Mouse (Mus musculus): ENCODE measurements around the gene 1110051M20Rik. TPM values are rescaled to one million over a fixed set of nuclear protein-coding genes. Genes with fewer than 3 reads are reported as not detected.

The 1110051M20Rik gene
- polyA plus RNA-seq, 1 experiment from 2014 or later, result 130 TPM

- H3K9ac ChIP-seq, result no peak overlapping the region
- H3K4me1 ChIP-seq (replicated peaks), result peaks cover 12% of the 10 kb centered on the region; the same call in 1 of the 2 replicates
- ATAC-seq (ENCODE audit: low read depth), result no peak
- 0 out of 2 replicates have a peak, but pooled peaks cover 7% of the 10 kb centered on the region for H3K36me3 ChIP-seq
- H3K4me2 ChIP-seq, result no peak overlapping the region
- no peaks in the 10 kb centered on the region for H3K9me3 ChIP-seq
- no peak overlapping the region for H3K4me3 ChIP-seq
- no peaks in the 10 kb centered on the region for H3K27me3 ChIP-seq
- no peak overlapping the region for H3K27ac ChIP-seq (replicated peaks)
- WGBS, result 67% methylated on average over 5 of the region's 5 CpGs
These were observed 135.8 kb downstream of the 1110051M20Rik start for GRCm38 (mm10) chr2:91308680-91309079.

- H3K9ac ChIP-seq, result no peak overlapping the region
- H3K9me3 ChIP-seq, result no peaks in the 10 kb centered on the region
- no peak overlapping the region for H3K4me2 ChIP-seq
- H3K36me3 ChIP-seq, result peaks cover 7% of the 10 kb centered on the region; the same call in 1 of the 2 replicates
- H3K4me3 ChIP-seq, result no peak overlapping the region
- no peaks in the 10 kb centered on the region for H3K4me1 ChIP-seq (replicated peaks)
- no peaks in the 10 kb centered on the region for H3K27me3 ChIP-seq
- ATAC-seq (ENCODE audit: low read depth), result no peak
- H3K27ac ChIP-seq (replicated peaks), result no peak overlapping the region
These were observed 137.9 kb downstream of the 1110051M20Rik start for GRCm38 (mm10) chr2:91306589-91306988.

- no peaks in the 10 kb centered on the region for H3K9me3 ChIP-seq
- no peak for ATAC-seq (ENCODE audit: low read depth)
- 94% methylated on average over 9 of the region's 9 CpGs for WGBS
These were observed 138.6 kb downstream of the 1110051M20Rik start for GRCm38 (mm10) chr2:91305926-91306325.

GRCm38 (mm10) chr2:91302845-91303244 lies 141.7 kb downstream of the 1110051M20Rik start:
- no peak overlapping the region for H3K27ac ChIP-seq (replicated peaks)
- WGBS, result 73% methylated on average over 3 of the region's 3 CpGs
- 0 out of 2 replicates have a peak, but pooled peaks cover 6% of the 10 kb centered on the region for H3K4me1 ChIP-seq (replicated peaks)
- no peak overlapping the region for H3K4me2 ChIP-seq
- H3K27me3 ChIP-seq, result no peaks in the 10 kb centered on the region
- no peaks in the 10 kb centered on the region for H3K9me3 ChIP-seq
- H3K36me3 ChIP-seq, result peaks cover 7% of the 10 kb centered on the region; the same call in 1 of the 2 replicates
- ATAC-seq (ENCODE audit: low read depth), result no peak
- H3K9ac ChIP-seq, result no peak overlapping the region
- no peak overlapping the region for H3K4me3 ChIP-seq

More at GRCm38 (mm10) chr2:91305926-91306325, 138.6 kb downstream of the 1110051M20Rik start:
- Histone ChIP-seq H3K36me3 (peaks cover 7% of the 10 kb centered on the region; the same call in 1 of the 2 replicates), H3K4me2 (no peak overlapping the region), H3K27ac (replicated peaks) (no peak overlapping the region), H3K27me3 (no peaks in the 10 kb centered on the region), H3K4me3 (no peak overlapping the region), H3K4me1 (replicated peaks) (no peaks in the 10 kb centered on the region), H3K9ac (no peak overlapping the region)

GRCm38 (mm10) chr2:91301836-91302235 lies 142.7 kb downstream of the 1110051M20Rik start:
- no peak overlapping the region for H3K9ac ChIP-seq
- H3K36me3 ChIP-seq, result peaks cover 7% of the 10 kb centered on the region; the same call in 1 of the 2 replicates
- H3K27me3 ChIP-seq, result no peaks in the 10 kb centered on the region
- H3K4me1 ChIP-seq (replicated peaks), result 0 out of 2 replicates have a peak, but pooled peaks cover 6% of the 10 kb centered on the region
- no peak overlapping the region for H3K4me3 ChIP-seq
- H3K9me3 ChIP-seq, result no peaks in the 10 kb centered on the region
- no peak for ATAC-seq (ENCODE audit: low read depth)
- no peak overlapping the region for H3K27ac ChIP-seq (replicated peaks)
- WGBS, result 76% methylated on average over 2 of the region's 2 CpGs
- H3K4me2 ChIP-seq, result no peak overlapping the region

- Histone ChIP-seq H3K27me3 (no peaks in the 10 kb centered on the region), H3K4me1 (replicated peaks) (0 out of 2 replicates have a peak, but pooled peaks cover 6% of the 10 kb centered on the region), H3K36me3 (peaks cover 7% of the 10 kb centered on the region; the same call in 1 of the 2 replicates), H3K27ac (replicated peaks) (no peak overlapping the region), H3K4me2 (no peak overlapping the region), H3K4me3 (no peak overlapping the region), H3K9ac (no peak overlapping the region), H3K9me3 (no peaks in the 10 kb centered on the region)
- no peak for ATAC-seq (ENCODE audit: low read depth)
- 94% methylated on average over 2 of the region's 2 CpGs for WGBS
These were observed 143.7 kb downstream of the 1110051M20Rik start for GRCm38 (mm10) chr2:91300784-91301183.

- Histone ChIP-seq H3K9ac (no peak overlapping the region), H3K36me3 (peaks cover 5% of the 10 kb centered on the region; the same call in 1 of the 2 replicates), H3K27me3 (no peaks in the 10 kb centered on the region), H3K9me3 (no peaks in the 10 kb centered on the region), H3K4me2 (no peak overlapping the region), H3K4me3 (no peak overlapping the region), H3K27ac (replicated peaks) (no peak overlapping the region), H3K4me1 (replicated peaks) (0 out of 2 replicates have a peak, but pooled peaks cover 6% of the 10 kb centered on the region)
- no peak; the same call in 1 of the 2 replicates for ATAC-seq (ENCODE audit: low read depth)
- WGBS, result 74% methylated on average over 3 of the region's 3 CpGs
These were observed 145.3 kb downstream of the 1110051M20Rik start for GRCm38 (mm10) chr2:91299156-91299555.

- H3K9ac ChIP-seq, result no peak overlapping the region
- H3K27ac ChIP-seq (replicated peaks), result no peak overlapping the region
- no peak for ATAC-seq (ENCODE audit: low read depth)
- H3K27me3 ChIP-seq, result no peaks in the 10 kb centered on the region
- H3K4me1 ChIP-seq (replicated peaks), result peaks cover 16% of the 10 kb centered on the region; the same call in 1 of the 2 replicates
- 91% methylated on average over 5 of the region's 5 CpGs for WGBS
- 0 out of 2 replicates have a peak, but pooled peaks cover 4% of the 10 kb centered on the region for H3K36me3 ChIP-seq
- no peak overlapping the region for H3K4me3 ChIP-seq
- H3K4me2 ChIP-seq, result no peak overlapping the region
- no peaks in the 10 kb centered on the region for H3K9me3 ChIP-seq
These were observed 148.6 kb downstream of the 1110051M20Rik start for GRCm38 (mm10) chr2:91295895-91296294.

- no peaks in the 10 kb centered on the region for H3K9me3 ChIP-seq
- no peak overlapping the region for H3K4me3 ChIP-seq
- H3K4me2 ChIP-seq, result no peak overlapping the region
- ATAC-seq (ENCODE audit: low read depth), result no peak
- H3K36me3 ChIP-seq, result 0 out of 2 replicates have a peak, but pooled peaks cover 4% of the 10 kb centered on the region
- no peak overlapping the region for H3K27ac ChIP-seq (replicated peaks)
- H3K27me3 ChIP-seq, result no peaks in the 10 kb centered on the region
- peaks cover 15% of the 10 kb centered on the region; the same call in 1 of the 2 replicates for H3K4me1 ChIP-seq (replicated peaks)
- 96% methylated on average over 3 of the region's 3 CpGs for WGBS
- H3K9ac ChIP-seq, result no peak overlapping the region
These were observed 150.3 kb downstream of the 1110051M20Rik start for GRCm38 (mm10) chr2:91294226-91294625.

GRCm38 (mm10) chr2:91291197-91292007 lies 153.1 kb downstream of the 1110051M20Rik start:
- no peak for ATAC-seq (ENCODE audit: low read depth)
- WGBS, result 71% methylated on average over 12 of the region's 12 CpGs
- no peak overlapping the region for H3K9ac ChIP-seq

GRCm38 (mm10) chr2:91287563-91287962 lies 156.9 kb downstream of the 1110051M20Rik start:
- Histone ChIP-seq H3K4me2 (no peak overlapping the region), H3K9me3 (0 out of 2 replicates have a peak, but pooled peaks cover 3% of the 10 kb centered on the region), H3K4me3 (no peak overlapping the region), H3K4me1 (replicated peaks) (peaks cover 21% of the 10 kb centered on the region; the same call in 1 of the 2 replicates), H3K36me3 (peaks cover 9% of the 10 kb centered on the region), H3K9ac (no peak overlapping the region), H3K27me3 (no peaks in the 10 kb centered on the region), H3K27ac (replicated peaks) (no peak overlapping the region)
- ATAC-seq (ENCODE audit: low read depth), result no peak
- WGBS, result 84% methylated on average over 6 of the region's 6 CpGs

More at GRCm38 (mm10) chr2:91291197-91292007, 153.1 kb downstream of the 1110051M20Rik start:
- H3K36me3 ChIP-seq, result peaks cover 13% of the 10 kb centered on the region
- no peak overlapping the region for H3K4me2 ChIP-seq
- no peak overlapping the region for H3K4me3 ChIP-seq
- peaks cover 11% of the 10 kb centered on the region; the same call in 1 of the 2 replicates for H3K4me1 ChIP-seq (replicated peaks)
- 0 out of 2 replicates have a peak, but pooled peaks cover 3% of the 10 kb centered on the region for H3K9me3 ChIP-seq
- no peak overlapping the region for H3K27ac ChIP-seq (replicated peaks)
- H3K27me3 ChIP-seq, result no peaks in the 10 kb centered on the region

GRCm38 (mm10) chr2:91285885-91286505 lies 158.5 kb downstream of the 1110051M20Rik start:
- Histone ChIP-seq H3K4me1 (replicated peaks) (peaks cover 12% of the 10 kb centered on the region; the same call in 1 of the 2 replicates), H3K9ac (no peak overlapping the region), H3K36me3 (peaks cover 15% of the 10 kb centered on the region), H3K4me2 (no peak overlapping the region), H3K4me3 (no peak overlapping the region), H3K27me3 (no peaks in the 10 kb centered on the region), H3K9me3 (0 out of 2 replicates have a peak, but pooled peaks cover 3% of the 10 kb centered on the region), H3K27ac (replicated peaks) (0 out of 2 replicates have a peak overlapping the region, but pooled peaks have one; percentile 3)
- WGBS, result 14% methylated on average over 7 of the region's 7 CpGs
- peak; percentile 54; the same call in 1 of the 2 replicates for ATAC-seq (ENCODE audit: low read depth)

All from neural tube, embryonic 13.5 days (tissue).